Mouse (Mus musculus): ENCODE results near the gene Smap1. TPM values are rescaled to one million over a fixed set of nuclear protein-coding genes. Genes with fewer than 3 reads are reported as not detected.
A peak's percentile ranks its signal among the peaks of the same experiment; 100 is the strongest.
"Not testable (repeated sequence)": the region's sequence is repeated elsewhere in the genome, so short reads cannot be mapped to it uniquely, and the experiment has no call there.

The Smap1 gene
- polyA plus RNA-seq (2012): 4.5 and 4.8 TPM in 2 replicates

GRCm38 (mm10) chr1:23921711-23922529, at the start of gene Smap1:
Smap1 (minus strand) TSS chr1:23922317.
- TF ChIP-seq GATA1 (IDR thresholded peaks at IDR 0.05; ENCODE audit: low read length): peak; percentile 7; the same call in 1 of the 2 replicates
- peak; percentile 77 for TF ChIP-seq TAL1 (IDR thresholded peaks at IDR 0.05; ENCODE audit: low read length)
- peaks cover 10% of the 10 kb centered on the region for H3K36me3 ChIP-seq (ENCODE audit: control insufficient read depth)
- H3K4me3 ChIP-seq (replicated peaks): peak within 1 kb of the TSS; percentile 79
- peaks cover 6% of the 10 kb centered on the region for H3K9me3 ChIP-seq (ENCODE audit: control insufficient read depth, low read length)
- H3K4me1 ChIP-seq (ENCODE audit: control insufficient read depth): peaks cover 58% of the 10 kb centered on the region
- H3K27me3 ChIP-seq (ENCODE audit: control insufficient read depth): no peaks in the 10 kb centered on the region

GRCm38 (mm10) chr1:23971159-23971558, 49.0 kb upstream of the Smap1 start:
- H3K9me3 ChIP-seq (ENCODE audit: control insufficient read depth, low read length); H3K27me3 ChIP-seq (ENCODE audit: control insufficient read depth); H3K36me3 ChIP-seq (ENCODE audit: control insufficient read depth); H3K4me3 ChIP-seq (replicated peaks): not testable (repeated sequence)
- peaks cover 11% of the 10 kb centered on the region for H3K4me1 ChIP-seq (ENCODE audit: control insufficient read depth)

GRCm38 (mm10) chr1:23968027-23968725, 46.1 kb upstream of the Smap1 start:
- H3K4me3 ChIP-seq (replicated peaks): no peak overlapping the region
- H3K27me3 ChIP-seq (ENCODE audit: control insufficient read depth): no peaks in the 10 kb centered on the region
- TF ChIP-seq TAL1 (IDR thresholded peaks at IDR 0.05; ENCODE audit: low read length) (no peak), GATA1 (IDR thresholded peaks at IDR 0.05; ENCODE audit: low read length) (no peak)
- no peaks in the 10 kb centered on the region for H3K36me3 ChIP-seq (ENCODE audit: control insufficient read depth)
- H3K9me3 ChIP-seq (ENCODE audit: control insufficient read depth, low read length): no peaks in the 10 kb centered on the region
- peaks cover 26% of the 10 kb centered on the region for H3K4me1 ChIP-seq (ENCODE audit: control insufficient read depth)

- H3K27me3 ChIP-seq (ENCODE audit: control insufficient read depth): no peaks in the 10 kb centered on the region
- H3K4me3 ChIP-seq (replicated peaks): no peak overlapping the region
- H3K4me1 ChIP-seq (ENCODE audit: control insufficient read depth): peaks cover 34% of the 10 kb centered on the region
- no peaks in the 10 kb centered on the region for H3K36me3 ChIP-seq (ENCODE audit: control insufficient read depth)
- no peaks in the 10 kb centered on the region for H3K9me3 ChIP-seq (ENCODE audit: control insufficient read depth, low read length)
- TF ChIP-seq GATA1 (IDR thresholded peaks at IDR 0.05; ENCODE audit: low read length): no peak
- TF ChIP-seq TAL1 (IDR thresholded peaks at IDR 0.05; ENCODE audit: low read length): no peak; the same call in 2 of the 3 replicates
Measured at GRCm38 (mm10) chr1:23966226-23966625, 44.1 kb upstream of the Smap1 start.

- Histone ChIP-seq H3K9me3 (ENCODE audit: control insufficient read depth, low read length) (no peaks in the 10 kb centered on the region), H3K36me3 (ENCODE audit: control insufficient read depth) (no peaks in the 10 kb centered on the region), H3K27me3 (ENCODE audit: control insufficient read depth) (peaks cover 7% of the 10 kb centered on the region), H3K4me1 (ENCODE audit: control insufficient read depth) (peaks cover 21% of the 10 kb centered on the region), H3K4me3 (replicated peaks) (peak overlapping the region; percentile 33)
- no peak for TF ChIP-seq GATA1 (IDR thresholded peaks at IDR 0.05; ENCODE audit: low read length)
- no peak for TF ChIP-seq TAL1 (IDR thresholded peaks at IDR 0.05; ENCODE audit: low read length)
Measured at GRCm38 (mm10) chr1:23959415-23959732, 37.3 kb upstream of the Smap1 start.

GRCm38 (mm10) chr1:23958668-23959414, 36.7 kb upstream of the Smap1 start:
- Histone ChIP-seq H3K9me3 (ENCODE audit: control insufficient read depth, low read length) (no peaks in the 10 kb centered on the region), H3K27me3 (ENCODE audit: control insufficient read depth) (peaks cover 7% of the 10 kb centered on the region), H3K4me1 (ENCODE audit: control insufficient read depth) (peaks cover 20% of the 10 kb centered on the region), H3K36me3 (ENCODE audit: control insufficient read depth) (no peaks in the 10 kb centered on the region), H3K4me3 (replicated peaks) (peak overlapping the region; percentile 33)
- TF ChIP-seq GATA1 (IDR thresholded peaks at IDR 0.05; ENCODE audit: low read length) (no peak), TAL1 (IDR thresholded peaks at IDR 0.05; ENCODE audit: low read length) (no peak)

- no peak overlapping the region for H3K4me3 ChIP-seq (replicated peaks)
- no peaks in the 10 kb centered on the region for H3K9me3 ChIP-seq (ENCODE audit: control insufficient read depth, low read length)
- peaks cover 7% of the 10 kb centered on the region for H3K27me3 ChIP-seq (ENCODE audit: control insufficient read depth)
- H3K36me3 ChIP-seq (ENCODE audit: control insufficient read depth): no peaks in the 10 kb centered on the region
- peaks cover 14% of the 10 kb centered on the region for H3K4me1 ChIP-seq (ENCODE audit: control insufficient read depth)
- TF ChIP-seq GATA1 (IDR thresholded peaks at IDR 0.05; ENCODE audit: low read length): no peak
- no peak for TF ChIP-seq TAL1 (IDR thresholded peaks at IDR 0.05; ENCODE audit: low read length)
Measured at GRCm38 (mm10) chr1:23958101-23958500, 36.0 kb upstream of the Smap1 start.

GRCm38 (mm10) chr1:23955539-23955938, 33.4 kb upstream of the Smap1 start:
- H3K4me3 ChIP-seq (replicated peaks): no peak overlapping the region
- no peaks in the 10 kb centered on the region for H3K9me3 ChIP-seq (ENCODE audit: control insufficient read depth, low read length)
- no peaks in the 10 kb centered on the region for H3K36me3 ChIP-seq (ENCODE audit: control insufficient read depth)
- peaks cover 6% of the 10 kb centered on the region for H3K4me1 ChIP-seq (ENCODE audit: control insufficient read depth)
- H3K27me3 ChIP-seq (ENCODE audit: control insufficient read depth): peaks cover 7% of the 10 kb centered on the region
- TF ChIP-seq GATA1 (IDR thresholded peaks at IDR 0.05; ENCODE audit: low read length): no peak
- no peak for TF ChIP-seq TAL1 (IDR thresholded peaks at IDR 0.05; ENCODE audit: low read length)

GRCm38 (mm10) chr1:23953921-23954320, 31.8 kb upstream of the Smap1 start:
- H3K9me3 ChIP-seq (ENCODE audit: control insufficient read depth, low read length): no peaks in the 10 kb centered on the region; the same call in 1 of the 2 replicates
- no peaks in the 10 kb centered on the region for H3K27me3 ChIP-seq (ENCODE audit: control insufficient read depth)
- TF ChIP-seq TAL1 (IDR thresholded peaks at IDR 0.05; ENCODE audit: low read length): no peak
- no peak for TF ChIP-seq GATA1 (IDR thresholded peaks at IDR 0.05; ENCODE audit: low read length)
- no peak overlapping the region for H3K4me3 ChIP-seq (replicated peaks)
- H3K36me3 ChIP-seq (ENCODE audit: control insufficient read depth): no peaks in the 10 kb centered on the region
- H3K4me1 ChIP-seq (ENCODE audit: control insufficient read depth): peaks cover 3% of the 10 kb centered on the region

Data from erythroblast, embryonic 14.5 days (primary cell).